Mouse (Mus musculus) 3T3-L1 (cell line): ENCODE measurements around the gene Qsox1.

Experiments used
- DNase-seq: peaks from one replicate; pipeline ENCODE4 v3.0.0-alpha.2; 2015; ENCODE audit warnings: low read depth, low spot score

Gene Qsox1

GRCm38 (mm10) chr1:155747911-155748310, 64.8 kb downstream of the Qsox1 start:
- DNase-seq = no peak

GRCm38 (mm10) chr1:155747011-155747410, 65.7 kb downstream of the Qsox1 start:
- DNase-seq = no peak

GRCm38 (mm10) chr1:155742411-155743363, 70.0 kb downstream of the Qsox1 start:
- no peak for DNase-seq

- DNase-seq = no peak
These were observed 70.7 kb downstream of the Qsox1 start for GRCm38 (mm10) chr1:155741988-155742387.

- DNase-seq = no peak
These were observed 71.2 kb downstream of the Qsox1 start for GRCm38 (mm10) chr1:155741378-155741945.

GRCm38 (mm10) chr1:155740622-155741377, 71.9 kb downstream of the Qsox1 start:
- DNase-seq = no peak

- no peak for DNase-seq
These were observed 74.8 kb downstream of the Qsox1 start for GRCm38 (mm10) chr1:155737809-155738383.

GRCm38 (mm10) chr1:155737017-155737808, 75.5 kb downstream of the Qsox1 start:
- DNase-seq = no peak

GRCm38 (mm10) chr1:155736096-155736825, 76.4 kb downstream of the Qsox1 start:
- DNase-seq = no peak

- peak; percentile 5 for DNase-seq
These were observed 81.5 kb downstream of the Qsox1 start for GRCm38 (mm10) chr1:155731156-155731555.

- no peak for DNase-seq
These were observed 83.4 kb downstream of the Qsox1 start for GRCm38 (mm10) chr1:155729113-155729795.

- DNase-seq = no peak
These were observed 84.9 kb downstream of the Qsox1 start for GRCm38 (mm10) chr1:155727830-155728229.
